Mouse (Mus musculus): ENCODE measurements around the gene Esf1. TPM values are rescaled to one million over a fixed set of nuclear protein-coding genes. Genes with fewer than 3 reads are reported as not detected.
A peak's percentile ranks its signal among the peaks of the same experiment; 100 is the strongest.
"Not testable (repeated sequence)": the region's sequence is repeated elsewhere in the genome, so short reads cannot be mapped to it uniquely, and the experiment has no call there.

The Esf1 gene
- polyA plus RNA-seq, 2 experiments, result 5.8 to 8.0 TPM

DNA sequence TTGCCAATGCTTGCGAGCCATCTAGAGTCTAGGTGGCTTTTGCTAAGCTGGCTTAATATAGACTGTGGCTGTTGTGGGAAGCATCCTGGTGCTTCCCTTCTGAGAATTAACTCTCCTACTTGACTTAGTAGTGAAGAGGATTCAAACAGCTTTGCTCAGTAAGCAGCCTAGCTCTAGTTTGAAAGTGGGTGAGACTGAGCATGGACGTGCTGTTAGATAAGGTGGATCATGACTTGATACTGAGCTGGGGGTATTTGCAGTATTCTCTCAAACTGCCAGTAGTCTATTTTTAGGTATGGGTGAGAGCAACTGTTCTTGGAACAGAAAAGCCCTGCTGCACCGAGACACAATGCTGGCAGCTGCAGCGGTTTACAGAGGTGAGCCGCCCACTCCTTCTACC lies 32.2 kb upstream of the Esf1 start:
- Histone ChIP-seq H3K4me2 (ENCODE audit: low read depth) (no peak overlapping the region), H3K4me3 (ENCODE audit: insufficient read depth in 1 of 2, low read depth in 2 of 2, low read length in 2 of 2) (no peak overlapping the region), H3K27ac (no peak overlapping the region), H3K27me3 (ENCODE audit: control insufficient read depth, insufficient read depth, low read length) (no peaks in the 10 kb centered on the region), H3K9ac (replicated peaks) (no peak overlapping the region), H3K9me3 (ENCODE audit: control insufficient read depth, low read length) (no peaks in the 10 kb centered on the region), H3K36me3 (replicated peaks; ENCODE audit: control insufficient read depth, insufficient read depth, low read depth) (no peaks in the 10 kb centered on the region), H3K4me1 (replicated peaks; ENCODE audit: control insufficient read depth in 2 of 2, insufficient read depth in 2 of 2, low read length in 1 of 2) (no peaks in the 10 kb centered on the region)
- peak; percentile 44; the same call in 1 of the 2 replicates for ATAC-seq (ENCODE audit: insufficient read depth)
- no peak for DNase-seq (ENCODE audit: low read depth in 3 of 3, low spot score in 3 of 3)
- WGBS (ENCODE audit: insufficient replicate concordance), result 39% methylated on average over 5 of the region's 5 CpGs
- TF ChIP-seq CTCF (IDR thresholded peaks at IDR 0.05; ENCODE audit: low read depth), result no peak
- no peak for TF ChIP-seq EP300 (IDR thresholded peaks at IDR 0.05; ENCODE audit: low read depth)

DNA sequence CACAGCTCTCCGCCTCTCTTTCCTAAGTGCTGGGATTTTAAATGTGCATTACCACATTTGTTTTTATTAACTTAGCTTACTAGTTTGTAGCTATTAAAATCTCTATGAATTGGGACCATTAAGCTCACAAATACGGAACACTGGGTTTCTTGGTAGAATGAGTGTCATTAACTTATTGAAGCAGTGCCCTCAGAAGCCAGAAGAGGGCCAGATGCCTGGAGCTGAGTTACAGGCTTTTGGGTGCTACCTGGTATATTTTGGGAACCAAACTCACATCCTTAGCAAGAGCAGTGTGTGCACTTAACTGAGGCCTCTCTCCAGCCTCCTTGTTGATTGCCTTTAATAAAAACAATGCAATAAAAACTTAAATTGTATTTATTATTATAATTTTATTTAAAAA lies 30.3 kb upstream of the Esf1 start:
- TF ChIP-seq CTCF (IDR thresholded peaks at IDR 0.05; ENCODE audit: low read depth), result no peak
- no peak for TF ChIP-seq EP300 (IDR thresholded peaks at IDR 0.05; ENCODE audit: low read depth)
- Histone ChIP-seq H3K27me3 (ENCODE audit: control insufficient read depth, insufficient read depth, low read length) (no peaks in the 10 kb centered on the region), H3K9ac (replicated peaks) (no peak overlapping the region), H3K27ac (no peak overlapping the region), H3K4me2 (ENCODE audit: low read depth) (no peak overlapping the region), H3K4me3 (ENCODE audit: insufficient read depth in 1 of 2, low read depth in 2 of 2, low read length in 2 of 2) (no peak overlapping the region), H3K4me1 (replicated peaks; ENCODE audit: control insufficient read depth in 2 of 2, insufficient read depth in 2 of 2, low read length in 1 of 2) (no peaks in the 10 kb centered on the region), H3K36me3 (replicated peaks; ENCODE audit: control insufficient read depth, insufficient read depth, low read depth) (no peaks in the 10 kb centered on the region), H3K9me3 (ENCODE audit: control insufficient read depth, low read length) (no peaks in the 10 kb centered on the region)
- WGBS (ENCODE audit: insufficient replicate concordance), result 67% methylated on average over 2 of the region's 2 CpGs
- DNase-seq (ENCODE audit: low read depth in 3 of 3, low spot score in 3 of 3), result no peak
- ATAC-seq (ENCODE audit: insufficient read depth), result no peak

DNA sequence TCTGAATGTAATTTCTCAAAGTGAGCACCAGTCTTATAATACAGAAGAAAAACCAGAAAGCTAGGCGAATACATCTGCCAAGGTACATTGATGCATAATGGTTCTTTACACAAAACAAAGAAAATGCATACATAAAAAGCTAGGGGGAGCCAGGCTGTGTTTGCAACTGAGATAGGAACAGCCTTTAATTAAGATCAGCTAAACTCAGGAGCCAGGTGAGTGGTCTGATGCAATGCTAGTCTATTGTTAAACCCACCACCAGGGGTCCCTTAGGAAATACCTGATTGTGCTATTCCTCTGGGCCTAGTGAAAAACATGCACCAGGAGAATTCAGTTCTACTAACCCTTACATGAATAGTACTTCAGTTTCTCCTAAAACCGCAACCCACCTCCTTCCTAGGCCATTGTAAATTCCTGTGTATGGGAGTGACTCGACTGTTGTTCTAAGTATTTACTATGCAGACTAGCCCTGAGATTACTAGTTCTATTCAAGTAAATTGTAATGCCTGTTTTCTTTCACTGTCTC lies 15.4 kb upstream of the Esf1 start:
- H3K27ac ChIP-seq; H3K4me2 ChIP-seq (ENCODE audit: low read depth); DNase-seq (ENCODE audit: low read depth in 3 of 3, low spot score in 3 of 3); H3K4me3 ChIP-seq (ENCODE audit: insufficient read depth in 1 of 2, low read depth in 2 of 2, low read length in 2 of 2); ATAC-seq (ENCODE audit: insufficient read depth); H3K27me3 ChIP-seq (ENCODE audit: control insufficient read depth, insufficient read depth, low read length); H3K9ac ChIP-seq (replicated peaks); H3K4me1 ChIP-seq (replicated peaks; ENCODE audit: control insufficient read depth in 2 of 2, insufficient read depth in 2 of 2, low read length in 1 of 2); H3K9me3 ChIP-seq (ENCODE audit: control insufficient read depth, low read length); H3K36me3 ChIP-seq (replicated peaks; ENCODE audit: control insufficient read depth, insufficient read depth, low read depth): not testable (repeated sequence)
- WGBS (ENCODE audit: insufficient replicate concordance), result 61% methylated on average over 3 of the region's 3 CpGs

DNA sequence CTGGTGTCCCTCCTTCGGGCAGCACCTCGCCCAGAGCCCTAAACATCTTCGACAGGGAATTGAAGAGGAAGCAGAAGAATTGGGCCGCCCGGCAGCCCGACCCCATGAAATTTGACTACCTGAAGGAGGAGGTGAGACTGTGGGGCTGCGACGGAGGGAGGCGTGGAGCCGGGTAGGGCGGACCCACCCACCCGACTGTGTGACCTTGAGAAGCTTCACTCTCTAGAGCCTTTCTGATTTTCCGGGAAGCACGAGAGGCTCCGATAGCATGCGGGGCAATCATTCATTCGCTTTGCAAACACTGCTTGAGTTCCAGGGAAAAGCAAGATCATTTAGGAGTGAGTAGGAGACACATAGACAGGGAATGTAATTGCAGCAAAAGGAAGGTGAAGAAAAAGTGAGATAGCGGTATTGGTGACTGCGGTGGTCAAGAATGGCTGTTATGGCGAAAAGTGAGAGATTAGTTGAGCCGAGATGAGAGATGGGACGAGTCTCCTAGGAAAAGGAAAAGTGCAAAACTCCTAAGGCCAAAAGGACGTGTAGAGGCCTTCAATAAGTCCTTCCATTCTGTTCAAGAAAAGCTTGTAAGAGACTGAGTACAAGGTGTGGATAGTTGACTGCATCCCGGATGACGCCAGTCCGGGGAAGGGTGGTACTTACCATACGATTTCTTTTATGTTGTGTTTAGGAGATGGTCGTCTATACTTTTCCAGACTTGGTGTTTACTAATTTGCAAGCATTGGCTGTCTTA lies 614 bp upstream of the Esf1 start:
- Histone ChIP-seq H3K4me2 (ENCODE audit: low read depth) (peak overlapping the region; percentile 95), H3K9ac (replicated peaks) (peak overlapping the region; percentile 75), H3K27ac (peak overlapping the region; percentile 57), H3K9me3 (ENCODE audit: control insufficient read depth, low read length) (no peaks in the 10 kb centered on the region), H3K27me3 (ENCODE audit: control insufficient read depth, insufficient read depth, low read length) (no peaks in the 10 kb centered on the region), H3K4me1 (replicated peaks; ENCODE audit: control insufficient read depth in 2 of 2, insufficient read depth in 2 of 2, low read length in 1 of 2) (peaks cover 6 to 7% of the 10 kb centered on the region in 2 experiments; a peak in 3 of 4 replicates), H3K4me3 (ENCODE audit: insufficient read depth in 1 of 2, low read depth in 2 of 2, low read length in 2 of 2) (peak overlapping the region; percentile 73 to 99), H3K36me3 (replicated peaks; ENCODE audit: control insufficient read depth, insufficient read depth, low read depth) (peaks cover 5% of the 10 kb centered on the region)
- TF ChIP-seq EP300 (IDR thresholded peaks at IDR 0.05; ENCODE audit: low read depth) (no peak), CTCF (IDR thresholded peaks at IDR 0.05; ENCODE audit: low read depth) (no peak)
- DNase-seq (ENCODE audit: low read depth in 3 of 3, low spot score in 3 of 3) (peak in 1 of 3 experiments; percentile 28), ATAC-seq (ENCODE audit: insufficient read depth) (peak; percentile 80)
- 5% methylated on average over 28 of the region's 28 CpGs for WGBS (ENCODE audit: insufficient replicate concordance)

DNA sequence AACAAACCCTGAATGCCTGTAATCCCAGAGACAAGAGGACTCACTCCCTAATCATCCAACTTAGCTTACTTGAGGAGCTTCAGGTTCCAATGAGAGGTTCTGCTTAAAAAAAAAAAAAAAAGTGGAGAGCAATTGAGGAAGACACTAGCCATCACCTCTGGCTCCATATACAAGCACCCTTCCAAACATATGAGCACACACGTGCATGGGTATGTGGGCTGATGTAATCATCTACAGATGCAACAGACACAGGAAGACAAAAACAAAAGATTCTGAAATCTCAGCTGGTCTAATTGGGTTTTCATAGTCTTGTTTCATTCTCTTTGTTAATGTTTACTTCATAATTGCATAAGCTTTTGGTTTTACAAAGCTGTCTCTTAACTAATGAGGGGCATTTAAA lies 1.3 kb downstream of the Esf1 start:
- WGBS (ENCODE audit: insufficient replicate concordance), result 53% methylated on average over 1 of the region's 1 CpGs
- no peak for ATAC-seq (ENCODE audit: insufficient read depth)
- no peak for DNase-seq (ENCODE audit: low read depth in 3 of 3, low spot score in 3 of 3)
- H3K4me1 ChIP-seq (replicated peaks; ENCODE audit: control insufficient read depth in 2 of 2, insufficient read depth in 2 of 2, low read length in 1 of 2), result peaks cover 6 to 13% of the 10 kb centered on the region in 2 experiments; a peak in 3 of 4 replicates
- TF ChIP-seq EP300 (IDR thresholded peaks at IDR 0.05; ENCODE audit: low read depth), result no peak
- no peak for TF ChIP-seq CTCF (IDR thresholded peaks at IDR 0.05; ENCODE audit: low read depth)
- H3K9me3 ChIP-seq (ENCODE audit: control insufficient read depth, low read length), result no peaks in the 10 kb centered on the region
- peak overlapping the region in 1 of 2 experiments; percentile 34; a peak in 1 of 4 replicates for H3K4me3 ChIP-seq (ENCODE audit: insufficient read depth in 1 of 2, low read depth in 2 of 2, low read length in 2 of 2)
- H3K27me3 ChIP-seq (ENCODE audit: control insufficient read depth, insufficient read depth, low read length), result no peaks in the 10 kb centered on the region
- no peak overlapping the region for H3K9ac ChIP-seq (replicated peaks)
- H3K4me2 ChIP-seq (ENCODE audit: low read depth), result peak overlapping the region; percentile 95
- peaks cover 8% of the 10 kb centered on the region for H3K36me3 ChIP-seq (replicated peaks; ENCODE audit: control insufficient read depth, insufficient read depth, low read depth)
- H3K27ac ChIP-seq, result no peak overlapping the region

Data from liver, embryonic 14.5 days (tissue).